Mouse (Mus musculus): ENCODE results near the gene Tpp1. TPM values are rescaled to one million over a fixed set of nuclear protein-coding genes. Genes with fewer than 3 reads are reported as not detected.

Gene Tpp1
- total and polyA plus RNA-seq, 2 experiments from 2014 or later: 40.0 to 51.2 TPM

- no peak overlapping the region for H3K4me2 ChIP-seq (ENCODE audit: low read depth)
- no peaks in the 10 kb centered on the region for H3K4me1 ChIP-seq (ENCODE audit: insufficient read depth)
- H3K36me3 ChIP-seq (ENCODE audit: insufficient read depth): peaks cover 9% of the 10 kb centered on the region
- WGBS: 81% methylated on average over 4 of the region's 4 CpGs
- H3K27ac ChIP-seq (ENCODE audit: low read depth, low read length): 0 out of 2 replicates have a peak overlapping the region, but pooled peaks have one; percentile 58
- H3K4me3 ChIP-seq (ENCODE audit: low read depth, low read length): no peak overlapping the region
- DNase-seq (peak; percentile 82), ATAC-seq (peak; percentile 92)
- no peak overlapping the region for H3K9ac ChIP-seq
- peak; percentile 90 for TF ChIP-seq CTCF (IDR thresholded peaks at IDR 0.05; ENCODE audit: low read depth)
- H3K9me3 ChIP-seq (ENCODE audit: low read length): no peaks in the 10 kb centered on the region
- no peaks in the 10 kb centered on the region for H3K27me3 ChIP-seq (ENCODE audit: insufficient read depth, low read length)
Observed at GRCm38 (mm10) chr7:105726144-105726979, 25.7 kb downstream of the Tpp1 start.

- Histone ChIP-seq H3K27ac (ENCODE audit: low read depth, low read length) (no peak overlapping the region), H3K4me2 (ENCODE audit: low read depth) (no peak overlapping the region), H3K4me3 (ENCODE audit: low read depth, low read length) (no peak overlapping the region), H3K9ac (no peak overlapping the region), H3K4me1 (ENCODE audit: insufficient read depth) (no peaks in the 10 kb centered on the region), H3K9me3 (ENCODE audit: low read length) (no peaks in the 10 kb centered on the region), H3K36me3 (ENCODE audit: insufficient read depth) (no peaks in the 10 kb centered on the region), H3K27me3 (ENCODE audit: insufficient read depth, low read length) (no peaks in the 10 kb centered on the region)
- ATAC-seq (no peak), DNase-seq (no peak)
- WGBS: 56% methylated on average over 2 of the region's 2 CpGs
- no peak for TF ChIP-seq CTCF (IDR thresholded peaks at IDR 0.05; ENCODE audit: low read depth)
Observed at GRCm38 (mm10) chr7:105721916-105722315, 30.1 kb downstream of the Tpp1 start.

- 63% methylated on average over 3 of the region's 3 CpGs for WGBS
- no peak overlapping the region for H3K4me2 ChIP-seq (ENCODE audit: low read depth)
- H3K9me3 ChIP-seq (ENCODE audit: low read length): no peaks in the 10 kb centered on the region
- H3K4me3 ChIP-seq (ENCODE audit: low read depth, low read length): no peak overlapping the region
- no peaks in the 10 kb centered on the region for H3K27me3 ChIP-seq (ENCODE audit: insufficient read depth, low read length)
- no peak overlapping the region for H3K9ac ChIP-seq
- DNase-seq: no peak
- TF ChIP-seq CTCF (IDR thresholded peaks at IDR 0.05; ENCODE audit: low read depth): no peak
- H3K27ac ChIP-seq (ENCODE audit: low read depth, low read length): no peak overlapping the region
- no peaks in the 10 kb centered on the region for H3K4me1 ChIP-seq (ENCODE audit: insufficient read depth)
- H3K36me3 ChIP-seq (ENCODE audit: insufficient read depth): no peaks in the 10 kb centered on the region
- ATAC-seq: no peak
Observed at GRCm38 (mm10) chr7:105715366-105715765, 36.7 kb downstream of the Tpp1 start.

GRCm38 (mm10) chr7:105708733-105709132, 43.3 kb downstream of the Tpp1 start:
- Histone ChIP-seq H3K9ac (no peak overlapping the region), H3K4me3 (ENCODE audit: low read depth, low read length) (no peak overlapping the region), H3K27me3 (ENCODE audit: insufficient read depth, low read length) (no peaks in the 10 kb centered on the region), H3K4me1 (ENCODE audit: insufficient read depth) (no peaks in the 10 kb centered on the region), H3K27ac (ENCODE audit: low read depth, low read length) (no peak overlapping the region), H3K36me3 (ENCODE audit: insufficient read depth) (no peaks in the 10 kb centered on the region), H3K4me2 (ENCODE audit: low read depth) (no peak overlapping the region), H3K9me3 (ENCODE audit: low read length) (no peaks in the 10 kb centered on the region)
- DNase-seq (no peak), ATAC-seq (no peak)
- no peak for TF ChIP-seq CTCF (IDR thresholded peaks at IDR 0.05; ENCODE audit: low read depth)
- WGBS: 94% methylated on average over 5 of the region's 5 CpGs

- H3K9me3 ChIP-seq (ENCODE audit: low read length): no peaks in the 10 kb centered on the region
- ATAC-seq: no peak
Observed at GRCm38 (mm10) chr7:105703816-105704215, 48.2 kb downstream of the Tpp1 start.

GRCm38 (mm10) chr7:105703184-105703583, 48.9 kb downstream of the Tpp1 start:
- no peak for ATAC-seq

More at GRCm38 (mm10) chr7:105703816-105704215, 48.2 kb downstream of the Tpp1 start:
- Histone ChIP-seq H3K9ac (no peak overlapping the region), H3K4me3 (ENCODE audit: low read depth, low read length) (no peak overlapping the region), H3K36me3 (ENCODE audit: insufficient read depth) (no peaks in the 10 kb centered on the region), H3K27me3 (ENCODE audit: insufficient read depth, low read length) (no peaks in the 10 kb centered on the region), H3K4me2 (ENCODE audit: low read depth) (no peak overlapping the region), H3K27ac (ENCODE audit: low read depth, low read length) (no peak overlapping the region), H3K4me1 (ENCODE audit: insufficient read depth) (no peaks in the 10 kb centered on the region)
- no peak for TF ChIP-seq CTCF (IDR thresholded peaks at IDR 0.05; ENCODE audit: low read depth)
- DNase-seq: no peak
- WGBS: 87% methylated on average over 4 of the region's 4 CpGs

More at GRCm38 (mm10) chr7:105703184-105703583, 48.9 kb downstream of the Tpp1 start:
- 86% methylated on average over 16 of the region's 16 CpGs for WGBS
- DNase-seq: no peak
- H3K4me1 ChIP-seq (ENCODE audit: insufficient read depth): no peaks in the 10 kb centered on the region
- H3K4me2 ChIP-seq (ENCODE audit: low read depth): no peak overlapping the region
- H3K9me3 ChIP-seq (ENCODE audit: low read length): no peaks in the 10 kb centered on the region
- H3K27ac ChIP-seq (ENCODE audit: low read depth, low read length): no peak overlapping the region
- no peaks in the 10 kb centered on the region for H3K27me3 ChIP-seq (ENCODE audit: insufficient read depth, low read length)
- no peaks in the 10 kb centered on the region for H3K36me3 ChIP-seq (ENCODE audit: insufficient read depth)
- no peak for TF ChIP-seq CTCF (IDR thresholded peaks at IDR 0.05; ENCODE audit: low read depth)
- no peak overlapping the region for H3K4me3 ChIP-seq (ENCODE audit: low read depth, low read length)
- no peak overlapping the region for H3K9ac ChIP-seq

Other genes with a start within 250 kb of the Tpp1 start
- gene Smpd1, start 197.9 kb downstream of the Tpp1 start, total RNA-seq (2014; rRNA removed): 100 and 124 TPM in 2 replicates
- gene Smpd1, start 197.9 kb downstream of the Tpp1 start, polyA plus RNA-seq (2015; fragmentation: Nextera tagmentation; extraction: Ambion mirVana): 88.8 and 100 TPM in 2 replicates
- 451 and 455 TPM in 2 replicates for gene Apbb1, start 170.6 kb downstream of the Tpp1 start, total RNA-seq (2014; rRNA removed)
- 329 and 350 TPM in 2 replicates for gene Apbb1, start 170.6 kb downstream of the Tpp1 start, polyA plus RNA-seq (2015; fragmentation: Nextera tagmentation; extraction: Ambion mirVana)
- not detected in 2 replicates for gene Hpx, start 152.1 kb downstream of the Tpp1 start, total RNA-seq (2014; rRNA removed)
- gene Hpx, start 152.1 kb downstream of the Tpp1 start, polyA plus RNA-seq (2015; fragmentation: Nextera tagmentation; extraction: Ambion mirVana): 0.17 and 0.21 TPM in 2 replicates
- 142 and 160 TPM in 2 replicates for gene Trim3, start 118.7 kb downstream of the Tpp1 start, total RNA-seq (2014; rRNA removed)
- gene Trim3, start 118.7 kb downstream of the Tpp1 start, polyA plus RNA-seq (2015; fragmentation: Nextera tagmentation; extraction: Ambion mirVana): 70.5 and 93.0 TPM in 2 replicates
- 49.8 and 65.6 TPM in 2 replicates for gene Timm10b, start 112.2 kb downstream of the Tpp1 start, total RNA-seq (2014; rRNA removed)
- gene Timm10b, start 112.2 kb downstream of the Tpp1 start, polyA plus RNA-seq (2015; fragmentation: Nextera tagmentation; extraction: Ambion mirVana): 160 and 167 TPM in 2 replicates
- 89.7 and 93.8 TPM in 2 replicates for gene Arfip2, start 111.8 kb downstream of the Tpp1 start, total RNA-seq (2014; rRNA removed)
- gene Arfip2, start 111.8 kb downstream of the Tpp1 start, polyA plus RNA-seq (2015; fragmentation: Nextera tagmentation; extraction: Ambion mirVana): 88.6 and 93.4 TPM in 2 replicates
- gene Gm45799, start 111.7 kb downstream of the Tpp1 start, total RNA-seq (2014; rRNA removed): 45.3 and 52.9 TPM in 2 replicates
- 34.2 and 41.2 TPM in 2 replicates for gene Gm45799, start 111.7 kb downstream of the Tpp1 start, polyA plus RNA-seq (2015; fragmentation: Nextera tagmentation; extraction: Ambion mirVana)
- 1.8 and 4.6 TPM in 2 replicates for gene Dnhd1, start 101.4 kb downstream of the Tpp1 start, total RNA-seq (2014; rRNA removed)
- 0.08 and 0.48 TPM in 2 replicates for gene Dnhd1, start 101.4 kb downstream of the Tpp1 start, polyA plus RNA-seq (2015; fragmentation: Nextera tagmentation; extraction: Ambion mirVana)
- gene Ilk, start 15.6 kb downstream of the Tpp1 start, total RNA-seq (2014; rRNA removed): 146 and 157 TPM in 2 replicates
- 159 and 161 TPM in 2 replicates for gene Ilk, start 15.6 kb downstream of the Tpp1 start, polyA plus RNA-seq (2015; fragmentation: Nextera tagmentation; extraction: Ambion mirVana)
- 22.1 and 26.6 TPM in 2 replicates for gene Rrp8, start 14.8 kb downstream of the Tpp1 start, total RNA-seq (2014; rRNA removed)
- gene Rrp8, start 14.8 kb downstream of the Tpp1 start, polyA plus RNA-seq (2015; fragmentation: Nextera tagmentation; extraction: Ambion mirVana): 16.0 and 19.1 TPM in 2 replicates
- gene Taf10, start 7.9 kb downstream of the Tpp1 start, total RNA-seq (2014; rRNA removed): 84.6 and 86.5 TPM in 2 replicates
- 99.9 and 108 TPM in 2 replicates for gene Taf10, start 7.9 kb downstream of the Tpp1 start, polyA plus RNA-seq (2015; fragmentation: Nextera tagmentation; extraction: Ambion mirVana)
- 62.7 and 98.7 TPM in 2 replicates for gene Dchs1, start 35.4 kb upstream of the Tpp1 start, total RNA-seq (2014; rRNA removed)
- gene Dchs1, start 35.4 kb upstream of the Tpp1 start, polyA plus RNA-seq (2015; fragmentation: Nextera tagmentation; extraction: Ambion mirVana): 5.7 and 8.0 TPM in 2 replicates
- gene Mrpl17, start 58.9 kb upstream of the Tpp1 start, total RNA-seq (2014; rRNA removed): 15.0 and 37.1 TPM in 2 replicates
- 192 and 197 TPM in 2 replicates for gene Mrpl17, start 58.9 kb upstream of the Tpp1 start, polyA plus RNA-seq (2015; fragmentation: Nextera tagmentation; extraction: Ambion mirVana)
- gene Gm4070, start 201.7 kb upstream of the Tpp1 start, total RNA-seq (2014; rRNA removed): 0.48 and 0.92 TPM in 2 replicates
- 0.28 TPM in 1 of 2 replicates, not detected in the other for gene Gm4070, start 201.7 kb upstream of the Tpp1 start, polyA plus RNA-seq (2015; fragmentation: Nextera tagmentation; extraction: Ambion mirVana)

All from forebrain, postnatal 0 days (tissue).